19 mouse cellular contexts compared by ENCODE assay signal in genomic region chr5:106594388-106594787, GRCm38 (mm10). TPM values are rescaled to one million over a fixed set of nuclear protein-coding genes. Genes with fewer than 3 reads are reported as not detected.
DNase-seq lines count a peak whose midpoint lies in the region; ATAC-seq and TF ChIP-seq lines count a peak whose summit lies in the region.
"Had no signal": no experiment of that assay in that cellular context is flagged by ENCODE, and none has a peak within 500 bp of the region (broad histone marks: within the 10 kb centered on the region; RNA-seq: fewer than 3 reads in every experiment).

No protein-coding gene starts in this region.

- H3K9me3 ChIP-seq in hindbrain, postnatal 0 days (ENCODE audit: low read length): no peaks in the 10 kb centered on the region
- no peaks in the 10 kb centered on the region for H3K9me3 ChIP-seq in hindbrain, embryonic 12.5 days (replicated peaks)
- H3K9me3 ChIP-seq: limb, embryonic 12.5 days; midbrain, embryonic 15.5 days had no signal

- H3K4me1 ChIP-seq in hindbrain, postnatal 0 days (ENCODE audit: insufficient read depth, low read length): no peaks in the 10 kb centered on the region
- 0 out of 2 replicates have a peak, but pooled peaks cover 13% of the 10 kb centered on the region for H3K4me1 ChIP-seq in hindbrain, embryonic 12.5 days
- H3K4me1 ChIP-seq: heart, embryonic 13.5 days; limb, embryonic 12.5 days; midbrain, embryonic 15.5 days had no signal

- H3K27me3 ChIP-seq in hindbrain, postnatal 0 days (ENCODE audit: insufficient read depth, low read length): no peaks in the 10 kb centered on the region
- H3K27me3 ChIP-seq in hindbrain, embryonic 12.5 days: no peaks in the 10 kb centered on the region
- H3K27me3 ChIP-seq: heart, embryonic 13.5 days; limb, embryonic 12.5 days; midbrain, embryonic 15.5 days had no signal

- ATAC-seq in hindbrain, postnatal 0 days: no peak
- ATAC-seq in hindbrain, embryonic 12.5 days (ENCODE audit: low FRiP score): no peak
- ATAC-seq: midbrain, embryonic 15.5 days had no signal

- TF ChIP-seq CTCF in hindbrain, postnatal 0 days (IDR thresholded peaks at IDR 0.05; ENCODE audit: low read depth): peak; percentile 48

- H3K4me3 ChIP-seq in hindbrain, postnatal 0 days (ENCODE audit: low read length): no peak overlapping the region
- H3K4me3 ChIP-seq in hindbrain, embryonic 12.5 days: no peak overlapping the region
- H3K4me3 ChIP-seq: heart, embryonic 13.5 days; limb, embryonic 12.5 days; midbrain, embryonic 15.5 days had no signal

- no peak overlapping the region for H3K27ac ChIP-seq in hindbrain, postnatal 0 days
- H3K27ac ChIP-seq in hindbrain, embryonic 12.5 days: no peak overlapping the region
- H3K27ac ChIP-seq: heart, embryonic 13.5 days; limb, embryonic 12.5 days; liver, embryonic 14.5 days; midbrain, embryonic 15.5 days had no signal

- no peak overlapping the region for H3K9ac ChIP-seq in hindbrain, postnatal 0 days (replicated peaks; ENCODE audit: low read length)
- H3K9ac ChIP-seq in hindbrain, embryonic 12.5 days: no peak overlapping the region
- H3K9ac ChIP-seq: heart, embryonic 13.5 days; limb, embryonic 12.5 days; liver, embryonic 14.5 days; midbrain, embryonic 15.5 days had no signal

- peak; percentile 9 for DNase-seq in hindbrain, postnatal 0 days (ENCODE audit: low spot score)
- DNase-seq in 3T3-L1 (ENCODE audit: low read depth, low spot score) (peak; percentile 21), 416B (ENCODE audit: low read depth) (peak; percentile 16), MN1 (ENCODE audit: low spot score) (no peak)
- DNase-seq in induced T-regulatory cell, adult 2 months (ENCODE audit: low read depth): peak; percentile 7
- DNase-seq in spleen, postnatal 36 days (ENCODE audit: low spot score in 2 of 2): no peak
- DNase-seq: adrenal gland, adult 8-10 months; cerebellum, adult 2 months; embryo, embryonic 11 days; kidney, adult 11 months; right cerebral cortex, postnatal 14 days had no signal

- no peak overlapping the region for H3K4me2 ChIP-seq in hindbrain, postnatal 0 days (ENCODE audit: low read depth, low read length)
- no peak overlapping the region for H3K4me2 ChIP-seq in hindbrain, embryonic 12.5 days (replicated peaks)
- H3K4me2 ChIP-seq: heart, embryonic 13.5 days; limb, embryonic 12.5 days; midbrain, embryonic 15.5 days had no signal

- no peaks in the 10 kb centered on the region; the same call in 1 of the 2 replicates for H3K36me3 ChIP-seq in hindbrain, postnatal 0 days (ENCODE audit: insufficient read depth, low read length)
- peaks cover 15% of the 10 kb centered on the region for H3K36me3 ChIP-seq in hindbrain, embryonic 12.5 days

RNA-seq across cellular contexts. Expression of gene Gm17304, which starts 14.5 kb away (rescaled TPM):
- not detected in 2 replicates for total RNA-seq in hindbrain, postnatal 0 days (2014; rRNA removed)
- not detected in 2 replicates for polyA plus RNA-seq in hindbrain, postnatal 0 days (2015; fragmentation: Nextera tagmentation; extraction: Ambion mirVana)
- polyA plus RNA-seq in hindbrain, embryonic 12.5 days (2016; fragmentation: Nextera tagmentation; extraction: Ambion mirVana): not detected in 2 replicates
- total RNA-seq: adrenal gland, adult 8-10 months; gastrocnemius, postnatal 4 days had no signal
- polyA plus RNA-seq: cerebellum, adult 2 months; heart, embryonic 13.5 days; hindbrain, embryonic 11.5 days; large intestine, adult 2 months; limb, embryonic 12.5 days; liver, embryonic 14.5 days; midbrain, embryonic 15.5 days had no signal

Comparison
In these comparisons a context has a peak if more than half of its experiments do, and no peak if none do; other contexts are left out.
1. DNase-seq: peak in hindbrain, postnatal 0 days (single experiment), 3T3-L1 (single experiment), 416B (single experiment) and induced T-regulatory cell, adult 2 months (single experiment); none in spleen, postnatal 36 days (0 of 2) and MN1 (single experiment).